Mouse (Mus musculus) splenic B cell, adult 2 months (primary cell): ENCODE measurements around the gene Ccsap.

ENCODE experiments used
- DNase-seq: peaks from one replicate; pipeline ENCODE4 v3.0.0-alpha.2; 2011; ENCODE audit warnings: low read depth, low spot score
- H3K27me3 ChIP-seq: 2 replicates; pipeline ENCODE4 v1.6.1; 2012; ENCODE audit warnings: mild to moderate bottlenecking, low read length, moderate library complexity, mixed read lengths; ENCODE audit not compliant: control insufficient read depth, poor library complexity, insufficient read depth, severe bottlenecking
- H3K36me3 ChIP-seq: 2 replicates; pipeline ENCODE4 v1.6.1; 2012; ENCODE audit warnings: mild to moderate bottlenecking, low read length, moderate library complexity, mixed read lengths; ENCODE audit not compliant: control insufficient read depth, poor library complexity, insufficient read depth, severe bottlenecking

The Ccsap gene

GRCm38 (mm10) chr8:123796758-123797157, 63.3 kb downstream of the Ccsap start:
- Histone ChIP-seq H3K36me3 (no peaks in the 10 kb centered on the region), H3K27me3 (no peaks in the 10 kb centered on the region)
- no peak for DNase-seq

GRCm38 (mm10) chr8:123794766-123795165, 65.2 kb downstream of the Ccsap start:
- Histone ChIP-seq H3K27me3 (no peaks in the 10 kb centered on the region), H3K36me3 (no peaks in the 10 kb centered on the region)
- no peak for DNase-seq

- H3K36me3 ChIP-seq = no peaks in the 10 kb centered on the region
- H3K27me3 ChIP-seq = no peaks in the 10 kb centered on the region
- no peak for DNase-seq
These were observed 66.1 kb downstream of the Ccsap start for GRCm38 (mm10) chr8:123793900-123794299.

- no peak for DNase-seq
- Histone ChIP-seq H3K27me3 (no peaks in the 10 kb centered on the region), H3K36me3 (no peaks in the 10 kb centered on the region)
These were observed 68.2 kb downstream of the Ccsap start for GRCm38 (mm10) chr8:123791845-123792225.

GRCm38 (mm10) chr8:123791101-123791844, 68.7 kb downstream of the Ccsap start:
- Histone ChIP-seq H3K36me3 (no peaks in the 10 kb centered on the region), H3K27me3 (no peaks in the 10 kb centered on the region)
- no peak for DNase-seq
